Mouse (Mus musculus): ENCODE results near the gene Zbtb17. TPM values are rescaled to one million over a fixed set of nuclear protein-coding genes. Genes with fewer than 3 reads are reported as not detected.

Zbtb17 gene
- polyA plus RNA-seq, 1 experiment, result not detected

- Histone ChIP-seq H3K4me1 (ENCODE audit: control insufficient read depth, insufficient read depth, low read length) (no peaks in the 10 kb centered on the region), H3K27ac (ENCODE audit: insufficient read depth, low read depth, low read length) (no peak overlapping the region), H3K4me3 (ENCODE audit: insufficient read depth, low read depth, low read length) (no peak overlapping the region)
- 91% methylated on average over 4 of the region's 4 CpGs for WGBS
- TF ChIP-seq POLR2A (IDR thresholded peaks at IDR 0.05; ENCODE audit: insufficient read depth, low read depth, low read length) (no peak), CTCF (IDR thresholded peaks at IDR 0.05; ENCODE audit: insufficient read depth, low read depth, low read length) (no peak)
Measured at GRCm38 (mm10) chr4:141488670-141489069, 44.2 kb downstream of the Zbtb17 start.

- Histone ChIP-seq H3K27ac (ENCODE audit: insufficient read depth, low read depth, low read length) (no peak overlapping the region), H3K4me3 (ENCODE audit: insufficient read depth, low read depth, low read length) (no peak overlapping the region), H3K4me1 (ENCODE audit: control insufficient read depth, insufficient read depth, low read length) (peaks cover 43% of the 10 kb centered on the region)
- WGBS, result 51% methylated on average over 4 of the region's 4 CpGs
- no peak for TF ChIP-seq CTCF (IDR thresholded peaks at IDR 0.05; ENCODE audit: insufficient read depth, low read depth, low read length)
- TF ChIP-seq POLR2A (IDR thresholded peaks at IDR 0.05; ENCODE audit: insufficient read depth, low read depth, low read length), result no peak
Measured at GRCm38 (mm10) chr4:141500637-141501036, 56.2 kb downstream of the Zbtb17 start.

GRCm38 (mm10) chr4:141501058-141501457 is 56.6 kb downstream of the Zbtb17 start:
- Histone ChIP-seq H3K4me1 (ENCODE audit: control insufficient read depth, insufficient read depth, low read length) (peaks cover 43% of the 10 kb centered on the region), H3K27ac (ENCODE audit: insufficient read depth, low read depth, low read length) (peak overlapping the region; percentile 59; the same call in 1 of the 2 replicates), H3K4me3 (ENCODE audit: insufficient read depth, low read depth, low read length) (no peak overlapping the region)
- no peak for TF ChIP-seq POLR2A (IDR thresholded peaks at IDR 0.05; ENCODE audit: insufficient read depth, low read depth, low read length)
- no peak for TF ChIP-seq CTCF (IDR thresholded peaks at IDR 0.05; ENCODE audit: insufficient read depth, low read depth, low read length)
- WGBS, result 15% methylated on average over 5 of the region's 5 CpGs

- H3K27ac ChIP-seq (ENCODE audit: insufficient read depth, low read depth, low read length), result no peak overlapping the region
- H3K4me1 ChIP-seq (ENCODE audit: control insufficient read depth, insufficient read depth, low read length), result peaks cover 47% of the 10 kb centered on the region
- 55% methylated on average over 5 of the region's 5 CpGs for WGBS
- TF ChIP-seq CTCF (IDR thresholded peaks at IDR 0.05; ENCODE audit: insufficient read depth, low read depth, low read length) (no peak), POLR2A (IDR thresholded peaks at IDR 0.05; ENCODE audit: insufficient read depth, low read depth, low read length) (no peak)
- H3K4me3 ChIP-seq (ENCODE audit: insufficient read depth, low read depth, low read length), result no peak overlapping the region
Measured at GRCm38 (mm10) chr4:141502723-141503122, 58.3 kb downstream of the Zbtb17 start.

DNA sequence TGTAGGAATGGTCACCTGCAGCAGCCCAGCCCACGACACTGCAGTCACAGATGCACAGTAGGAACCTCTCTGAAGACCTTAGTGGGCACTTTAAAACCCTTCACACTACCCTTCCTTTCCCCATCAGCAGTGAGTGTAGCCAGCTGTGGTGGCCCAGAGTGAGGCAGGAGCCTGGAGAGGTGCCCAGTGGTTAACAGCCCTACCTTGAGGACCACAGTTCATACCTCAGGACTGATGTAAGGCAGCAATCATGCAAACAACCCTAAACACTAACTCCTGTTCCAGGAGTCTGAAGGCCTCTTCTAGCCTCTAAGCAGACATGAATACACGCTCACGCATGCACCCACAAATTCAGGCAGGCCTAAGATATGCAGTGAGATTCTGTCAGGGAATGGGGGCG is 60.0 kb downstream of the Zbtb17 start:
- no peak overlapping the region for H3K27ac ChIP-seq (ENCODE audit: insufficient read depth, low read depth, low read length)
- WGBS, result 92% methylated on average over 4 of the region's 4 CpGs

DNA sequence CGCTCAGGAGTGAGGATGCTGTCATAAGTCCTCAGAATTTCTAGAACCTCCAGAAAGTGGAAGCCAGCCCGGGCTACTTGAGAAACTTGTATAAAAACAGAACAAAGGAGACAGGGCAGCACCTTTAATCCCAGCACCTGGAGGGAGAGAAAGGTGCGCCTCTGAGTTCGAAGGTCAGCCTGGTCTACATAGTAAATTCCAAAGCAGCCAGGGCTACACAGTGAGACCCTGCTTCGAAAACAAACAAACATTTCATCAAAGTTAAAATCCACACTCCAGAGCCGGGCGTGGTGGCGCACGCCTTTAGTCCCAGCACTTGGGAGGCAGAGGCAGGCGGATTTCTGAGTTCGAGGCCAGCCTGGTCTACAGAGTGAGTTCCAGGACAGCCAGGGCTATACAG is 61.4 kb downstream of the Zbtb17 start:
- Histone ChIP-seq H3K4me1 (ENCODE audit: control insufficient read depth, insufficient read depth, low read length) (peaks cover 39% of the 10 kb centered on the region), H3K4me3 (ENCODE audit: insufficient read depth, low read depth, low read length) (no peak overlapping the region), H3K27ac (ENCODE audit: insufficient read depth, low read depth, low read length) (no peak overlapping the region)
- 92% methylated on average over 11 of the region's 11 CpGs for WGBS
- TF ChIP-seq CTCF (IDR thresholded peaks at IDR 0.05; ENCODE audit: insufficient read depth, low read depth, low read length), result no peak
- no peak for TF ChIP-seq POLR2A (IDR thresholded peaks at IDR 0.05; ENCODE audit: insufficient read depth, low read depth, low read length)

More for the DNA sequence above, 60.0 kb downstream of the Zbtb17 start:
- Histone ChIP-seq H3K4me3 (ENCODE audit: insufficient read depth, low read depth, low read length) (no peak overlapping the region), H3K4me1 (ENCODE audit: control insufficient read depth, insufficient read depth, low read length) (peaks cover 42% of the 10 kb centered on the region)
- TF ChIP-seq POLR2A (IDR thresholded peaks at IDR 0.05; ENCODE audit: insufficient read depth, low read depth, low read length), result no peak
- TF ChIP-seq CTCF (IDR thresholded peaks at IDR 0.05; ENCODE audit: insufficient read depth, low read depth, low read length), result no peak

- TF ChIP-seq CTCF (IDR thresholded peaks at IDR 0.05; ENCODE audit: insufficient read depth, low read depth, low read length), result no peak
- TF ChIP-seq POLR2A (IDR thresholded peaks at IDR 0.05; ENCODE audit: insufficient read depth, low read depth, low read length), result no peak
- H3K4me3 ChIP-seq (ENCODE audit: insufficient read depth, low read depth, low read length), result 0 out of 2 replicates have a peak overlapping the region, but pooled peaks have one; percentile 0
- H3K27ac ChIP-seq (ENCODE audit: insufficient read depth, low read depth, low read length), result peak overlapping the region; percentile 71
- 14% methylated on average over 10 of the region's 10 CpGs for WGBS
- peaks cover 40% of the 10 kb centered on the region for H3K4me1 ChIP-seq (ENCODE audit: control insufficient read depth, insufficient read depth, low read length)
Measured at GRCm38 (mm10) chr4:141506352-141506751, 61.9 kb downstream of the Zbtb17 start.

GRCm38 (mm10) chr4:141506893-141507292 is 62.4 kb downstream of the Zbtb17 start:
- Histone ChIP-seq H3K4me3 (ENCODE audit: insufficient read depth, low read depth, low read length) (no peak overlapping the region), H3K4me1 (ENCODE audit: control insufficient read depth, insufficient read depth, low read length) (peaks cover 38% of the 10 kb centered on the region), H3K27ac (ENCODE audit: insufficient read depth, low read depth, low read length) (peak overlapping the region; percentile 71)
- 52% methylated on average over 10 of the region's 10 CpGs for WGBS
- TF ChIP-seq POLR2A (IDR thresholded peaks at IDR 0.05; ENCODE audit: insufficient read depth, low read depth, low read length), result no peak
- TF ChIP-seq CTCF (IDR thresholded peaks at IDR 0.05; ENCODE audit: insufficient read depth, low read depth, low read length), result no peak

DNA sequence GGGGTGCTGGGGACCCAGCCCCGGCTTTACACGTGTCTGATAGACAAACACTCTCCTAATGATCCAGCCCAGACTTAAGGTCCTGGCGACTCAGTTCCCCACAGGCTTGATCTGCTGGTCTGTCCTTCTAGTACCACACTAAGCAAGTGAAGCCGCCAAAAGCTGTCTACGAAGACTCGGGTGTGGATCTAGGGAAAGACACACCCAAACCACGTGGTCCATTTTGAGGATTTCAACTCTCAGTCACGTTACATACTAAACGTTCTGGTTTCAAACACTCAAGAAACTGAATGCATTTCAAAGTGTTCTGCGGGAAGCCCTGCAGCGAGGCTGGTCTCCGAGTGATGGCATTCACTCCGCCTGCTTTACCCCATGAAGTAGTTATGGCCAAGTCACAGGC is 66.0 kb downstream of the Zbtb17 start:
- TF ChIP-seq POLR2A (IDR thresholded peaks at IDR 0.05; ENCODE audit: insufficient read depth, low read depth, low read length), result no peak
- TF ChIP-seq CTCF (IDR thresholded peaks at IDR 0.05; ENCODE audit: insufficient read depth, low read depth, low read length), result no peak
- Histone ChIP-seq H3K4me3 (ENCODE audit: insufficient read depth, low read depth, low read length) (no peak overlapping the region), H3K4me1 (ENCODE audit: control insufficient read depth, insufficient read depth, low read length) (peaks cover 34% of the 10 kb centered on the region), H3K27ac (ENCODE audit: insufficient read depth, low read depth, low read length) (no peak overlapping the region)
- 77% methylated on average over 13 of the region's 13 CpGs for WGBS

- Histone ChIP-seq H3K4me1 (ENCODE audit: control insufficient read depth, insufficient read depth, low read length) (peaks cover 33% of the 10 kb centered on the region), H3K4me3 (ENCODE audit: insufficient read depth, low read depth, low read length) (no peak overlapping the region), H3K27ac (ENCODE audit: insufficient read depth, low read depth, low read length) (no peak overlapping the region)
- no peak for TF ChIP-seq POLR2A (IDR thresholded peaks at IDR 0.05; ENCODE audit: insufficient read depth, low read depth, low read length)
- no peak for TF ChIP-seq CTCF (IDR thresholded peaks at IDR 0.05; ENCODE audit: insufficient read depth, low read depth, low read length)
- 64% methylated on average over 6 of the region's 6 CpGs for WGBS
Measured at GRCm38 (mm10) chr4:141512145-141512544, 67.7 kb downstream of the Zbtb17 start.

Measured in olfactory bulb, adult 2 months (tissue).